Mouse (Mus musculus) hindbrain, embryonic 11.5 days (tissue): ENCODE results near the gene Sf3a3. TPM values are rescaled to one million over a fixed set of nuclear protein-coding genes. Genes with fewer than 3 reads are reported as not detected.

ENCODE experiments used
- ATAC-seq: fragments of 200-750 bp; cut with Nextera tagmentation; 2 replicates; pipeline ENCODE4 v1.8.0; 2017; ENCODE audit warnings: mild to moderate bottlenecking, moderate TSS enrichment, moderate library complexity; ENCODE audit not compliant: low FRiP score
- DNase-seq: peaks from one replicate; pipeline ENCODE4 v3.0.0-alpha.2; 2015; ENCODE audit warnings: low spot score
- H3K27ac ChIP-seq: fragments of 300-500 bp; sonication (generic); 2 replicates; pipeline ENCODE4 v1.5.1; 2014; ENCODE audit warnings: mild to moderate bottlenecking, low read depth, low read length
- H3K27me3 ChIP-seq: fragments of 300-500 bp; sonication (generic); 2 replicates; pipeline ENCODE4 v1.6.1; 2014; ENCODE audit warnings: mild to moderate bottlenecking, low read length, moderate library complexity, mixed read lengths; ENCODE audit not compliant: control insufficient read depth, insufficient read depth
- H3K36me3 ChIP-seq: fragments of 300-500 bp; sonication (generic); 2 replicates; pipeline ENCODE4 v1.6.1; 2014; ENCODE audit warnings: mild to moderate bottlenecking, low read length, moderate library complexity, mixed read lengths; ENCODE audit not compliant: control insufficient read depth, insufficient read depth
- H3K4me1 ChIP-seq: fragments of 300-500 bp; sonication (generic); replicated peaks from 2 replicates; pipeline ENCODE4 v1.6.1; 2014; ENCODE audit warnings: low read length, mixed read lengths; ENCODE audit not compliant: control insufficient read depth, insufficient read depth
- H3K4me2 ChIP-seq: fragments of 300-500 bp; sonication (generic); replicated peaks from 2 replicates; pipeline ENCODE4 v1.6.1; 2014; ENCODE audit warnings: mild to moderate bottlenecking, low read depth, low read length
- H3K4me3 ChIP-seq: fragments of 300-500 bp; sonication (generic); 2 replicates; pipeline ENCODE4 v1.5.1; 2014; ENCODE audit warnings: low read depth, low read length
- H3K9ac ChIP-seq: fragments of 300-500 bp; sonication (generic); 2 replicates; pipeline ENCODE4 v1.6.1; 2014; ENCODE audit warnings: low read depth, low read length
- H3K9me3 ChIP-seq: fragments of 300-500 bp; sonication (generic); 2 replicates; pipeline ENCODE4 v1.6.1; 2016; ENCODE audit warnings: low read length; ENCODE audit not compliant: control insufficient read depth
- WGBS: fragments of 180-500 bp; shearing (Covaris S2); extraction: QIAGEN DNeasy Blood & Tissue Kit; methylation state at CpG from one replicate; pipeline ENCODE4 v1.1.7; 2014; 5-methylcytosine and 5-hydroxymethylcytosine counted together
- polyA plus RNA-seq: library from polyadenylated mRNA; unstranded; fragments of >200 nt; fragmentation: Nextera tagmentation; extraction: Ambion mirVana; gene quantifications from 2 replicates; pipeline ENCODE4 v1.2.1, GENCODE M21; 2014

Sf3a3 gene
- polyA plus RNA-seq, 1 experiment from 2014 or later: 197 TPM

DNA sequence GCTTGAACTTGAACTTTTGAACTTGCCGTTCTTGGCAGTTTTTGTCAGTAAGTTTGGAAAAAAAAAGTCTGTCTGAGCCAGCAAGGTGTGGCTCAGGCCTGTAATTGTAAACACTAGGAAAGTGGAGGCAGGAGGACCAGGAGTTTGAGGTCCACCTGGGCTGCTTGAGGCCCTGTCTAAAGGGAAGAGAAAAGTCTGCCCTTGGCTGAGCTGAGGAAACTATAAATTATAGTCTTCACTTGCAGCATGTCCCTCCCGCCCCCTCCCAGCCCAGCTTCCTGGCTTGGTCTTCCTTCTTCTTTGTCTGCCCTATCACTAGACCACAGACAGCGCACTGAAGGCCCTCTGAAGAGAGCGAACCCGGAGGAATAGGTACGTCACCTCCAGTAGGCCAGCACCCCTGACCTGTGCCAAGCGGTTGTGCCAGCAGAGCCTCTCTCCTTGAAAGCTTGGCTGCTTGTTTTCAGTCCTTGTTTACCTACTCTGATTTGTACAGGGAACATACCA is 44.8 kb downstream of the Sf3a3 start:
- Histone ChIP-seq H3K27ac (no peak overlapping the region), H3K9ac (no peak overlapping the region), H3K36me3 (no peaks in the 10 kb centered on the region), H3K4me3 (no peak overlapping the region), H3K4me2 (no peak overlapping the region), H3K27me3 (no peaks in the 10 kb centered on the region), H3K9me3 (no peaks in the 10 kb centered on the region), H3K4me1 (no peaks in the 10 kb centered on the region)
- ATAC-seq: no peak
- WGBS: 92% methylated on average over 7 of the region's 7 CpGs
- no peak for DNase-seq

DNA sequence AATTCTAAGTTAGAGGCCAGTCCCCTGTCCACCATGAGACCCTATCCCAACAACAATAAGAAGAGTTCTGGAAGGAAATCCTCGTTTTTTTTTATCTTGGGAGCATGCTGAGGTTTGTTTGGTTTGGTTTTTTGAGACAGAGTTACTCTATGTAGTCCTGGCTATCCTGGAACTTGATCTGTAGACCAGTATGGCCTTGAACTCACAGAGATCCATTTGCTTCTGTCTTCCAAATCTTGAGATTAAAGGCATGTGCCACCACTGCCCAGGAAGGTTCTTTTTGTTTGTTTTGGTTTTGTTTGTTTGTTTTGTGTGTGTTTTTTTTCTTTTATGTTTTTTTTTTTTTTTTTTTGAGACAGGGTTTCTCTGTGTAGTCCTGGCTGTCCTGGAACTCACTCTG is 46.6 kb downstream of the Sf3a3 start:
- H3K27ac ChIP-seq: no peak overlapping the region
- no peaks in the 10 kb centered on the region for H3K9me3 ChIP-seq
- no peak overlapping the region for H3K9ac ChIP-seq
- no peaks in the 10 kb centered on the region for H3K36me3 ChIP-seq
- ATAC-seq (no peak), DNase-seq (no peak)
- H3K4me1 ChIP-seq: no peaks in the 10 kb centered on the region
- H3K27me3 ChIP-seq: no peaks in the 10 kb centered on the region
- H3K4me2 ChIP-seq: no peak overlapping the region
- 52% methylated on average over 1 of the region's 1 CpGs for WGBS
- no peak overlapping the region for H3K4me3 ChIP-seq

DNA sequence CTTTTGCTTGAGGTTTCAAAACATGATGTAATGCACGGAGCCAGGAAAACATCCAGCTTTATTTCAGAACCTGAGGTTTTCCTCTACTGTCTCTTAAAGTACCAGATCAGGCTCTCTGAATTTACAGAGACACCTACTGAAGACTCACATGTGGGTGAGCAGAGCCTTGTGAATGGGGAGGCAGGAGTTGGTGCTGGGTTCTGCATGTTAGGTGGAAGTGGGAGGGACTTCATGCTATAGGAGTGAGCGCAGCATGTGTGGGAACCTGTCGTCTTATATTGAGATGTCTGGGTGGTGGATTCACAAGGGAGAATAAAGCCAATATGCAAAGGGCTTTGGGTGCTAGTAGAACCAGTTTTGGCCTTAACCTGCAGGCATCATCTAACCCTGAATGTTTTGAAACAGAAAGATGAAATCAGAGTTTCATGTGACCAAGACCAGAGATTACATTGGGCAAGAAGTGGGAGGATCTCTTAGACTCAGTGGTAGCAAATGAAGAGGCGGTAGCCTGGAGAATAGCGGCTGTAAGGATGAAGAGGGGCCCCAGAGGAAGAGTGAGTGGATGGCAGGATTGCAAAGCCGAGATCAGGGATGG is 48.4 kb downstream of the Sf3a3 start:
- DNase-seq: no peak
- Histone ChIP-seq H3K36me3 (no peaks in the 10 kb centered on the region), H3K4me3 (no peak overlapping the region), H3K9me3 (no peaks in the 10 kb centered on the region), H3K27ac (no peak overlapping the region), H3K9ac (no peak overlapping the region), H3K4me2 (no peak overlapping the region), H3K27me3 (no peaks in the 10 kb centered on the region), H3K4me1 (no peaks in the 10 kb centered on the region)
- 94% methylated on average over 6 of the region's 6 CpGs for WGBS
- no peak for ATAC-seq

DNA sequence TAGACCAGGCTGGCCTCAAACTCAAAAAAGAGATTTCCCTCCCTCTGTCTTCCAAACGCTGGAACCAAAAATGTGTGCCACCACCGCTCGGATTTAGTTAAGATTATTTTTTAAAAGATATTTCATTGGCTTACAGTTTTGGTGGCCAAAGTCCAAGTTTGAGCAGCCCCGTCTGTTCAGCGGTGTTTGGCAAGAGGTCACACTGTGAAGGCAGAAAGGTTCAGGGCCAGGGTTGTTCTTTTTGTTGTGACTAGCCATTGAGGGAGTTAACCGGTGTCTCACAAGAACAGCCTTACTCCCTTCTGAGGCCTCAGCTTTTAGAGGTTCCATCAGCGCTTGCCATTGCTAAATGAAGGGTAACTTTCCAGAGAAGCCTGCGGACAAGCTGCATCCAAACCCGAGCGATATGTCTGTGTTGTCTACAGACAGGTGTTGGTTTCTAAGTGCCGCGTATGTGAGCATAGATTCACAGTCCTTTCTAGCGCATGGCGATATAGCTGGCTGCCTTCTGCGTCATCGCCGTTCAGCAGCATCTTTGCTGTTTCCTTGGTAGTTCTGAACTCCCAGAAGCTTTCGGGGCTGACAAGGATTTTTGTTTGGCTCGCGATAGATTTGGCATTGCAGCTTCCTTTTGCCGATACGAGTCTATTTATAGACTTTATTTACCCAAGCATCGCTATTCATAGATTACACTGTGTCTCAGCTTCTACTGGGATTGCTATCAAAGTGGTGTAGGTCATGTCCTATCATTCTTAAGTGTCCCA is 51.4 kb downstream of the Sf3a3 start:
- Histone ChIP-seq H3K4me1 (no peaks in the 10 kb centered on the region), H3K4me3 (no peak overlapping the region), H3K9ac (no peak overlapping the region), H3K9me3 (no peaks in the 10 kb centered on the region), H3K36me3 (no peaks in the 10 kb centered on the region), H3K27me3 (no peaks in the 10 kb centered on the region), H3K4me2 (no peak overlapping the region), H3K27ac (no peak overlapping the region)
- no peak for DNase-seq
- ATAC-seq: no peak
- WGBS: 92% methylated on average over 23 of the region's 23 CpGs

DNA sequence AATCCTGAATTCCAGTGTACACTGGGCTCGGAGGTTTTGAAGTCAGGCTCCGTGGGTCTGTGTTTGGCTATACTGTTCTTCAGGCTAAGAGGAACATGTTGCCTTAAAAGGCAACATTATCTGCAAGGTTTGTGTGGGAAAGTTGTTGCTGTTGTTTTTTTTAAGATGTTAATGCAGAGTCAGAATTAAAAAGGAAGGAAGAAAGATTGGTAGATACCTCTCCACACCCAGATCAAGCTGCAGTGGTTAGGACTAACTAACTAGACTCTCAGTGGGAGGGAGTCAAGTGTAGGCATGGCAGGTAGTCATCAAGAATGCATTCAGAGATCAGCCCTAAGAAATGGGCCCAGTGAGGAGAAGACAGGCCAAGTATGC is 52.0 kb downstream of the Sf3a3 start:
- Histone ChIP-seq H3K27me3 (no peaks in the 10 kb centered on the region), H3K4me3 (no peak overlapping the region), H3K36me3 (no peaks in the 10 kb centered on the region), H3K9ac (no peak overlapping the region), H3K4me1 (no peaks in the 10 kb centered on the region), H3K27ac (no peak overlapping the region), H3K9me3 (no peaks in the 10 kb centered on the region), H3K4me2 (no peak overlapping the region)
- DNase-seq: no peak
- 91% methylated on average over 2 of the region's 2 CpGs for WGBS
- no peak for ATAC-seq

DNA sequence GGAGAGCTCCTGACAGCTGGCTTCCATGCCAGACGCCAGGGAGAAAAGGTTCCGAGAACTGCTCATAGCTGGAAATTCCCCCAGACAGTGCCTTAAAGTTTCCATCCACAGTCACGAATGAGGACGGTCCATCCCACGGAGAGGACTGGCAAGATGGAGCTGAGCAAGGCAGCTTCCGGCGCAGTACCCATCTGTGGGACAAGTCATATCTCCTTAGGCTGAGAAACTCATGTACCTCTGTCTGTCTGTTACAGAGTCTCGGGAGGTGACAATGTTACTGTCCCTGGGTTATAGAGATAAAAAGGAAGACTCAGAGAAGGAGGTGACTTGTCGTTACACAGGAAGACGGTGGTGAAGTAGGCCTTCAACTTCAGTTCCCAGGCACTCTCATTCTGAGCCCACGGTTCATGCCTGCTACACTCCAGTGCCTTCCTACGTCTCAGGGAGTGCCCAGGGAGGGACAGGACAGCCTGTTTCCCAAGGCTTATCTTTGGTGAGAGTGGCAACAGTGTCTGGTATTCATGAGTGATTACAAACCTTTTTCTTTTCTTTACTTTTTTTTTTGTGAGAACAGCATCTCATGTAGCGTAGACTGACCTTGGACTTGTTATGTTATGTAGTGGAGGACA is 54.5 kb downstream of the Sf3a3 start:
- WGBS: 90% methylated on average over 13 of the region's 13 CpGs
- no peaks in the 10 kb centered on the region for H3K36me3 ChIP-seq
- no peak overlapping the region for H3K9ac ChIP-seq
- ATAC-seq (no peak), DNase-seq (no peak)
- no peak overlapping the region for H3K4me3 ChIP-seq
- no peaks in the 10 kb centered on the region for H3K27me3 ChIP-seq
- H3K27ac ChIP-seq: no peak overlapping the region
- no peaks in the 10 kb centered on the region for H3K4me1 ChIP-seq
- no peak overlapping the region for H3K4me2 ChIP-seq
- H3K9me3 ChIP-seq: no peaks in the 10 kb centered on the region

DNA sequence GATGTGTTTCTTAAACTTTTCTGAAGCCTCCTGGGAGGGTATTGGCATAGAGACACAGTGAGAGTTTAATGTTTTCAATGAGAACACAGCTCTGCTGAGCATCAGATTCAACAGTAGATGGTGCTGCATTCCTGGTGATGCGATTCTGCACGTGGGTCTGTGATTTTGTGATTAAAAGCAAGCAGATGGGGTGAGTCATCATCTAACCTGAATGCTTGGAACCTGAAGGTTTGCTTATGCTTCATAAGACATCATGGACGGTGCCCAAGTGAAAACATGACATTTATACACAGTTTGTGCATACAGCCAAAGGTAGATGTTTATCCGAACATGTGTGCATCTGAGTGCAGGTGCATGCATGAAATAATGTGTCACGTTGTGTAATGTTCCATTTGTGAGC is 56.0 kb downstream of the Sf3a3 start:
- no peaks in the 10 kb centered on the region for H3K9me3 ChIP-seq
- no peak overlapping the region for H3K4me2 ChIP-seq
- H3K4me1 ChIP-seq: no peaks in the 10 kb centered on the region
- no peaks in the 10 kb centered on the region for H3K36me3 ChIP-seq
- no peak overlapping the region for H3K27ac ChIP-seq
- no peak overlapping the region for H3K4me3 ChIP-seq
- no peak overlapping the region for H3K9ac ChIP-seq
- ATAC-seq: no peak
- WGBS: 84% methylated on average over 5 of the region's 5 CpGs
- no peak for DNase-seq
- H3K27me3 ChIP-seq: no peaks in the 10 kb centered on the region

DNA sequence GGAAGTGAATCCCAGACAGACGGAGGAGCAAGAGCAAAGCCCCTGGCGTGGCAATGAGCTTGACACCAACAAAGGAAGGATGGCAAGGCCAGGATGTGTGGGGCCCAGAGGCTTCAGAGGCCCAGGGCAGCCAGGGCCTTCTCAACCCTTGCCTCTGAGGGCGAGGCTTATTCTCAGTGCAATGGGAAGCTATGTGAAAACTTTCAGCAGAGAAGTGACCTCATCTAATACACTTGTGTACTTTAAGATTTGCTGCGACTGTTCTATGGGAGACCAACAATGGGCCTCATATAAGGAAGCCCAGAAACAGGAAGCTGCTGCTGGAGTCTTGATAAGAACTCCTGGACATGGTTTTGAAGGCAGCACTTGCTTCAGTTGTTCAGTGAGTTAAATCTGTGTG is 57.5 kb downstream of the Sf3a3 start:
- no peaks in the 10 kb centered on the region for H3K4me1 ChIP-seq
- DNase-seq (no peak), ATAC-seq (no peak)
- H3K9me3 ChIP-seq: no peaks in the 10 kb centered on the region
- H3K27me3 ChIP-seq: no peaks in the 10 kb centered on the region
- H3K27ac ChIP-seq: no peak overlapping the region
- 71% methylated on average over 4 of the region's 4 CpGs for WGBS
- H3K4me2 ChIP-seq: no peak overlapping the region
- H3K4me3 ChIP-seq: no peak overlapping the region
- H3K36me3 ChIP-seq: no peaks in the 10 kb centered on the region
- H3K9ac ChIP-seq: no peak overlapping the region

DNA sequence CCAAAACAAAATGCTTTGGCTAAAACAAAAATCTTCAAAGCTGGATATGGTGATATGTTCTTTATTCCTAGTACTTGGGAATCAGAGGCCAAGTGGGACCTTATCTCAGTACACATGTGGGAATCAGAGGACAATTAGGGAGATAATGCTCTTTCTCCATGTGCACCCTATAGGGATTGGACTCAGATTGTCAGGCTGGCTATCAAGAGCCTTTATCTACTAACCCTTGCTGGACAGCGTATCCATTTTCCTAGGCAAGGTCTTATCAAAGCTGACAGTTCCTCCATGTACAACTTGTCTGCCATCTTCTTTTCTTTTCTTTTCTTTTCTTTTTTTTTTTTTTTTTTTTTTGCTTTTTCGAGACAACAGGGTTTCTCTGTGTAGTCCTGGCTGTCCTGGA is 58.9 kb downstream of the Sf3a3 start:
- H3K4me2 ChIP-seq: no peak overlapping the region
- no peak for ATAC-seq
- H3K27me3 ChIP-seq: no peaks in the 10 kb centered on the region
- H3K9ac ChIP-seq: no peak overlapping the region
- no peak for DNase-seq
- 77% methylated on average over 2 of the region's 2 CpGs for WGBS
- H3K27ac ChIP-seq: no peak overlapping the region
- H3K4me3 ChIP-seq: no peak overlapping the region
- H3K36me3 ChIP-seq: no peaks in the 10 kb centered on the region
- H3K4me1 ChIP-seq: no peaks in the 10 kb centered on the region
- H3K9me3 ChIP-seq: no peaks in the 10 kb centered on the region
